Mouse (Mus musculus) heart, postnatal 0 days (tissue): Measurements from ENCODE around the gene Gm10160.

Experiments used
- CTCF ChIP-seq: IDR thresholded peaks from 2 replicates; pipeline ENCODE4 v1.5.1; 2016; ENCODE audit warnings: antibody characterized with exemption, control low read depth, low read depth
- EP300 ChIP-seq: IDR thresholded peaks from 2 replicates; pipeline ENCODE4 v1.6.1; 2016; ENCODE audit warnings: antibody characterized with exemption, low read depth

DNA sequence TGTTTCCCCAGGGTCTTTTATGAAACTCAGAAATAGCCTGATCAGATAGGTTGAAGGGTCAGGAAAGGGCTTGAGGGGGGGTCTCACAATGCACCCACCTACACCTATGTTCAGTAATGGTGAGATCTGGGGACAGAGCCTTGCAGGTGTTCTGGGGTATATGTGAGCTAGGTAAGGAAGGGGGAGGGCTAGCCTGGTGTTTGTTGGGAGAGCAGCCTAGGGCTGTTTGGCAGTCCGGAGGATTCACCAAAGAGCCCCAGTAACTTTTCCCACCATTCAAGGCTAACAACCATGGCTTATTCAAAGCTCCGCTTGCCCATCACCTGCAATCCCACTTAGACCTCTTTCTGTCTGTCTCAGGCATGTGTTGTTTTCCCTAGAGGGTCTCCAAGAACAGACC is 5.9 kb upstream of the Gm10160 start:
- no peak for TF ChIP-seq CTCF
- TF ChIP-seq EP300: no peak
